Mouse (Mus musculus): ENCODE measurements around the gene Cdk6. TPM values are rescaled to one million over a fixed set of nuclear protein-coding genes. Genes with fewer than 3 reads are reported as not detected.

The Cdk6 gene
- polyA plus RNA-seq, 1 experiment: 9.7 TPM

- 12% methylated on average over 8 of the region's 8 CpGs for WGBS
- Histone ChIP-seq H3K27me3 (ENCODE audit: control insufficient read depth, insufficient read depth, low read length) (no peaks in the 10 kb centered on the region), H3K27ac (ENCODE audit: insufficient read depth, low read length) (0 out of 2 replicates have a peak overlapping the region, but pooled peaks have one; percentile 12), H3K36me3 (ENCODE audit: control insufficient read depth, insufficient read depth, low read length) (no peaks in the 10 kb centered on the region), H3K4me1 (ENCODE audit: control insufficient read depth, insufficient read depth, insufficient read length) (peaks cover 32% of the 10 kb centered on the region; the same call in 1 of the 2 replicates), H3K4me3 (ENCODE audit: extremely low read depth, insufficient read depth, insufficient read length) (no peak overlapping the region)
- no peak for TF ChIP-seq CTCF (IDR thresholded peaks at IDR 0.05; ENCODE audit: extremely low read depth, insufficient read depth, insufficient read length, insufficient replicate concordance)
- TF ChIP-seq POLR2A (IDR thresholded peaks at IDR 0.05; ENCODE audit: low read depth, low read length): no peak
- DNase-seq (ENCODE audit: low read depth in 1 of 2, low spot score in 2 of 2): no peak
These were observed 160.3 kb downstream of the Cdk6 start for GRCm38 (mm10) chr5:3501564-3502001.

- no peak for DNase-seq (ENCODE audit: low read depth in 1 of 2, low spot score in 2 of 2)
- Histone ChIP-seq H3K4me1 (ENCODE audit: control insufficient read depth, insufficient read depth, insufficient read length) (peaks cover 32% of the 10 kb centered on the region; the same call in 1 of the 2 replicates), H3K4me3 (ENCODE audit: extremely low read depth, insufficient read depth, insufficient read length) (no peak overlapping the region), H3K27me3 (ENCODE audit: control insufficient read depth, insufficient read depth, low read length) (no peaks in the 10 kb centered on the region), H3K27ac (ENCODE audit: insufficient read depth, low read length) (peak overlapping the region; percentile 12; the same call in 1 of the 2 replicates), H3K36me3 (ENCODE audit: control insufficient read depth, insufficient read depth, low read length) (no peaks in the 10 kb centered on the region)
- TF ChIP-seq POLR2A (IDR thresholded peaks at IDR 0.05; ENCODE audit: low read depth, low read length): no peak
- no peak for TF ChIP-seq CTCF (IDR thresholded peaks at IDR 0.05; ENCODE audit: extremely low read depth, insufficient read depth, insufficient read length, insufficient replicate concordance)
- WGBS: 50% methylated on average over 11 of the region's 11 CpGs
These were observed 161.5 kb downstream of the Cdk6 start for GRCm38 (mm10) chr5:3502610-3503350.

GRCm38 (mm10) chr5:3503373-3503772 is 162.1 kb downstream of the Cdk6 start:
- DNase-seq (ENCODE audit: low read depth in 1 of 2, low spot score in 2 of 2): no peak
- Histone ChIP-seq H3K27ac (ENCODE audit: insufficient read depth, low read length) (no peak overlapping the region), H3K36me3 (ENCODE audit: control insufficient read depth, insufficient read depth, low read length) (no peaks in the 10 kb centered on the region), H3K4me3 (ENCODE audit: extremely low read depth, insufficient read depth, insufficient read length) (no peak overlapping the region), H3K27me3 (ENCODE audit: control insufficient read depth, insufficient read depth, low read length) (no peaks in the 10 kb centered on the region), H3K4me1 (ENCODE audit: control insufficient read depth, insufficient read depth, insufficient read length) (peaks cover 32% of the 10 kb centered on the region; the same call in 1 of the 2 replicates)
- TF ChIP-seq POLR2A (IDR thresholded peaks at IDR 0.05; ENCODE audit: low read depth, low read length): no peak
- no peak for TF ChIP-seq CTCF (IDR thresholded peaks at IDR 0.05; ENCODE audit: extremely low read depth, insufficient read depth, insufficient read length, insufficient replicate concordance)
- 74% methylated on average over 4 of the region's 4 CpGs for WGBS

GRCm38 (mm10) chr5:3503836-3504323 is 162.6 kb downstream of the Cdk6 start:
- WGBS: 32% methylated on average over 9 of the region's 9 CpGs
- Histone ChIP-seq H3K36me3 (ENCODE audit: control insufficient read depth, insufficient read depth, low read length) (no peaks in the 10 kb centered on the region), H3K27me3 (ENCODE audit: control insufficient read depth, insufficient read depth, low read length) (no peaks in the 10 kb centered on the region), H3K4me1 (ENCODE audit: control insufficient read depth, insufficient read depth, insufficient read length) (peaks cover 32% of the 10 kb centered on the region; the same call in 1 of the 2 replicates), H3K4me3 (ENCODE audit: extremely low read depth, insufficient read depth, insufficient read length) (no peak overlapping the region), H3K27ac (ENCODE audit: insufficient read depth, low read length) (no peak overlapping the region)
- no peak for TF ChIP-seq CTCF (IDR thresholded peaks at IDR 0.05; ENCODE audit: extremely low read depth, insufficient read depth, insufficient read length, insufficient replicate concordance)
- DNase-seq (ENCODE audit: low read depth in 1 of 2, low spot score in 2 of 2): no peak

- Histone ChIP-seq H3K4me1 (ENCODE audit: control insufficient read depth, insufficient read depth, insufficient read length) (peaks cover 32% of the 10 kb centered on the region; the same call in 1 of the 2 replicates), H3K36me3 (ENCODE audit: control insufficient read depth, insufficient read depth, low read length) (no peaks in the 10 kb centered on the region), H3K27me3 (ENCODE audit: control insufficient read depth, insufficient read depth, low read length) (no peaks in the 10 kb centered on the region), H3K4me3 (ENCODE audit: extremely low read depth, insufficient read depth, insufficient read length) (no peak overlapping the region), H3K27ac (ENCODE audit: insufficient read depth, low read length) (no peak overlapping the region)
- TF ChIP-seq POLR2A (IDR thresholded peaks at IDR 0.05; ENCODE audit: low read depth, low read length) (no peak), CTCF (IDR thresholded peaks at IDR 0.05; ENCODE audit: extremely low read depth, insufficient read depth, insufficient read length, insufficient replicate concordance) (no peak)
- 66% methylated on average over 4 of the region's 4 CpGs for WGBS
- DNase-seq (ENCODE audit: low read depth in 1 of 2, low spot score in 2 of 2): no peak
These were observed 163.2 kb downstream of the Cdk6 start for GRCm38 (mm10) chr5:3504453-3504852.

GRCm38 (mm10) chr5:3505553-3505952 is 164.3 kb downstream of the Cdk6 start:
- H3K4me3 ChIP-seq (ENCODE audit: extremely low read depth, insufficient read depth, insufficient read length): no peak overlapping the region
- peaks cover 32% of the 10 kb centered on the region; the same call in 1 of the 2 replicates for H3K4me1 ChIP-seq (ENCODE audit: control insufficient read depth, insufficient read depth, insufficient read length)
- TF ChIP-seq CTCF (IDR thresholded peaks at IDR 0.05; ENCODE audit: extremely low read depth, insufficient read depth, insufficient read length, insufficient replicate concordance): no peak
- TF ChIP-seq POLR2A (IDR thresholded peaks at IDR 0.05; ENCODE audit: low read depth, low read length): no peak
- H3K27me3 ChIP-seq (ENCODE audit: control insufficient read depth, insufficient read depth, low read length): no peaks in the 10 kb centered on the region
- 30% methylated on average over 2 of the region's 2 CpGs for WGBS
- H3K36me3 ChIP-seq (ENCODE audit: control insufficient read depth, insufficient read depth, low read length): no peaks in the 10 kb centered on the region
- no peak for DNase-seq (ENCODE audit: low read depth in 1 of 2, low spot score in 2 of 2)
- no peak overlapping the region for H3K27ac ChIP-seq (ENCODE audit: insufficient read depth, low read length)

All from spleen, adult 2 months (tissue).